Mouse (Mus musculus): ENCODE data around the gene Myh13. TPM values are rescaled to one million over a fixed set of nuclear protein-coding genes. Genes with fewer than 3 reads are reported as not detected.

Gene Myh13
- polyA plus RNA-seq, 1 experiment from 2014 or later: not detected

GRCm38 (mm10) chr11:67366936-67367335 is 45.5 kb downstream of the Myh13 start:
- Histone ChIP-seq H3K36me3 (ENCODE audit: inconsistent target) (no peaks in the 10 kb centered on the region), H3K27ac (no peak overlapping the region), H3K4me3 (ENCODE audit: inconsistent target) (no peak overlapping the region), H3K79me2 (ENCODE audit: inconsistent target) (no peaks in the 10 kb centered on the region)
- 78% methylated on average over 9 of the region's 9 CpGs for WGBS (ENCODE audit: missing documents)

GRCm38 (mm10) chr11:67373333-67373732 is 51.9 kb downstream of the Myh13 start:
- Histone ChIP-seq H3K79me2 (ENCODE audit: inconsistent target) (no peaks in the 10 kb centered on the region), H3K27ac (no peak overlapping the region), H3K4me3 (ENCODE audit: inconsistent target) (no peak overlapping the region), H3K36me3 (ENCODE audit: inconsistent target) (no peaks in the 10 kb centered on the region)
- WGBS (ENCODE audit: missing documents): 46% methylated on average over 2 of the region's 2 CpGs

- H3K4me3 ChIP-seq (ENCODE audit: inconsistent target): no peak overlapping the region
- H3K36me3 ChIP-seq (ENCODE audit: inconsistent target): no peaks in the 10 kb centered on the region
- H3K79me2 ChIP-seq (ENCODE audit: inconsistent target): no peaks in the 10 kb centered on the region
- no peak overlapping the region for H3K27ac ChIP-seq
Observed at GRCm38 (mm10) chr11:67376308-67376707, 54.9 kb downstream of the Myh13 start.

GRCm38 (mm10) chr11:67379703-67380510 is 58.4 kb downstream of the Myh13 start:
- H3K4me3 ChIP-seq (ENCODE audit: inconsistent target): no peak overlapping the region
- H3K36me3 ChIP-seq (ENCODE audit: inconsistent target): no peaks in the 10 kb centered on the region
- no peaks in the 10 kb centered on the region for H3K79me2 ChIP-seq (ENCODE audit: inconsistent target)
- WGBS (ENCODE audit: missing documents): 35% methylated on average over 10 of the region's 10 CpGs
- no peak overlapping the region for H3K27ac ChIP-seq

GRCm38 (mm10) chr11:67381833-67382232 is 60.4 kb downstream of the Myh13 start:
- WGBS (ENCODE audit: missing documents): 38% methylated on average over 4 of the region's 4 CpGs

GRCm38 (mm10) chr11:67384653-67385052 is 63.2 kb downstream of the Myh13 start:
- H3K79me2 ChIP-seq (ENCODE audit: inconsistent target): no peaks in the 10 kb centered on the region
- H3K4me3 ChIP-seq (ENCODE audit: inconsistent target): no peak overlapping the region
- H3K36me3 ChIP-seq (ENCODE audit: inconsistent target): no peaks in the 10 kb centered on the region
- H3K27ac ChIP-seq: no peak overlapping the region
- WGBS (ENCODE audit: missing documents): 87% methylated on average over 7 of the region's 7 CpGs

More at GRCm38 (mm10) chr11:67381833-67382232, 60.4 kb downstream of the Myh13 start:
- H3K27ac ChIP-seq: no peak overlapping the region
- no peaks in the 10 kb centered on the region for H3K79me2 ChIP-seq (ENCODE audit: inconsistent target)
- no peak overlapping the region for H3K4me3 ChIP-seq (ENCODE audit: inconsistent target)
- H3K36me3 ChIP-seq (ENCODE audit: inconsistent target): no peaks in the 10 kb centered on the region

GRCm38 (mm10) chr11:67386815-67387415 is 65.5 kb downstream of the Myh13 start:
- 53% methylated on average over 8 of the region's 8 CpGs for WGBS (ENCODE audit: missing documents)
- no peak overlapping the region for H3K27ac ChIP-seq
- H3K79me2 ChIP-seq (ENCODE audit: inconsistent target): no peaks in the 10 kb centered on the region
- H3K36me3 ChIP-seq (ENCODE audit: inconsistent target): no peaks in the 10 kb centered on the region
- H3K4me3 ChIP-seq (ENCODE audit: inconsistent target): no peak overlapping the region

GRCm38 (mm10) chr11:67390679-67391384 is 69.4 kb downstream of the Myh13 start:
- Histone ChIP-seq H3K79me2 (ENCODE audit: inconsistent target) (no peaks in the 10 kb centered on the region), H3K27ac (no peak overlapping the region), H3K36me3 (ENCODE audit: inconsistent target) (no peaks in the 10 kb centered on the region), H3K4me3 (ENCODE audit: inconsistent target) (no peak overlapping the region)
- 59% methylated on average over 3 of the region's 3 CpGs for WGBS (ENCODE audit: missing documents)

- Histone ChIP-seq H3K4me3 (ENCODE audit: inconsistent target) (no peak overlapping the region), H3K79me2 (ENCODE audit: inconsistent target) (no peaks in the 10 kb centered on the region), H3K27ac (no peak overlapping the region), H3K36me3 (ENCODE audit: inconsistent target) (no peaks in the 10 kb centered on the region)
- WGBS (ENCODE audit: missing documents): 95% methylated on average over 3 of the region's 3 CpGs
Observed at GRCm38 (mm10) chr11:67392369-67392768, 70.9 kb downstream of the Myh13 start.

GRCm38 (mm10) chr11:67400956-67401355 is 79.5 kb downstream of the Myh13 start:
- Histone ChIP-seq H3K27ac (no peak overlapping the region), H3K36me3 (ENCODE audit: inconsistent target) (no peaks in the 10 kb centered on the region), H3K4me3 (ENCODE audit: inconsistent target) (no peak overlapping the region), H3K79me2 (ENCODE audit: inconsistent target) (no peaks in the 10 kb centered on the region)
- 75% methylated on average over 5 of the region's 5 CpGs for WGBS (ENCODE audit: missing documents)

- Histone ChIP-seq H3K36me3 (ENCODE audit: inconsistent target) (no peaks in the 10 kb centered on the region), H3K27ac (no peak overlapping the region), H3K4me3 (ENCODE audit: inconsistent target) (no peak overlapping the region), H3K79me2 (ENCODE audit: inconsistent target) (no peaks in the 10 kb centered on the region)
- 86% methylated on average over 6 of the region's 6 CpGs for WGBS (ENCODE audit: missing documents)
Observed at GRCm38 (mm10) chr11:67414346-67414940, 93.0 kb downstream of the Myh13 start.

Other genes starting within 250 kb of the Myh13 start
- 0.03 TPM in 1 of 3 replicates, not detected in the others for gene Myh3, start 243.4 kb upstream of the Myh13 start, polyA plus RNA-seq (2018)
- gene Myh2, start 150.6 kb upstream of the Myh13 start, polyA plus RNA-seq (2018): not detected in 3 replicates
- not detected in 3 replicates for gene Myh1, start 121.6 kb upstream of the Myh13 start, polyA plus RNA-seq (2018)
- not detected in 3 replicates for gene Myh4, start 83.6 kb upstream of the Myh13 start, polyA plus RNA-seq (2018)
- gene Myh8, start 44.5 kb upstream of the Myh13 start, polyA plus RNA-seq (2018): not detected in 3 replicates
- 39.5 to 121 TPM (median 113 TPM) in 3 replicates for gene Gas7, start 133.8 kb downstream of the Myh13 start, polyA plus RNA-seq (2018)

Data from macrophage (primary cell).